Mouse (Mus musculus): Measurements from ENCODE around the gene Fgfr2. TPM values are rescaled to one million over a fixed set of nuclear protein-coding genes. Genes with fewer than 3 reads are reported as not detected.

Fgfr2 gene
- polyA plus RNA-seq, 1 experiment from 2014 or later, result 24.9 TPM

GRCm38 (mm10) chr7:133088411-133088810 lies 34.7 kb downstream of the Fgfr2 start:
- no peaks in the 10 kb centered on the region for H3K9me3 ChIP-seq (replicated peaks; ENCODE audit: control insufficient read depth, low read length)
- H3K27me3 ChIP-seq (ENCODE audit: control insufficient read depth, insufficient read depth, low read length), result no peaks in the 10 kb centered on the region
- no peaks in the 10 kb centered on the region for H3K36me3 ChIP-seq (ENCODE audit: control insufficient read depth, insufficient read depth, low read length)
- H3K27ac ChIP-seq (ENCODE audit: low read depth, low read length), result peak overlapping the region; percentile 46
- WGBS (ENCODE audit: insufficient replicate concordance), result 72% methylated on average over 4 of the region's 4 CpGs
- H3K9ac ChIP-seq (ENCODE audit: low read depth, low read length), result no peak overlapping the region
- peak overlapping the region; percentile 23 for H3K4me2 ChIP-seq
- ATAC-seq (replicated peaks; ENCODE audit: insufficient number of reproducible peaks, low FRiP score, low TSS enrichment), result no peak
- H3K4me1 ChIP-seq (ENCODE audit: control insufficient read depth, insufficient read depth, low read length), result peaks cover 46% of the 10 kb centered on the region
- no peak overlapping the region for H3K4me3 ChIP-seq (ENCODE audit: low read depth, low read length)

- Histone ChIP-seq H3K9ac (ENCODE audit: low read depth, low read length) (no peak overlapping the region), H3K27ac (ENCODE audit: low read depth, low read length) (no peak overlapping the region), H3K4me1 (ENCODE audit: control insufficient read depth, insufficient read depth, low read length) (peaks cover 37% of the 10 kb centered on the region), H3K9me3 (replicated peaks; ENCODE audit: control insufficient read depth, low read length) (no peaks in the 10 kb centered on the region), H3K36me3 (ENCODE audit: control insufficient read depth, insufficient read depth, low read length) (no peaks in the 10 kb centered on the region), H3K4me2 (no peak overlapping the region), H3K27me3 (ENCODE audit: control insufficient read depth, insufficient read depth, low read length) (no peaks in the 10 kb centered on the region), H3K4me3 (ENCODE audit: low read depth, low read length) (no peak overlapping the region)
- ATAC-seq (replicated peaks; ENCODE audit: insufficient number of reproducible peaks, low FRiP score, low TSS enrichment), result no peak
- 78% methylated on average over 3 of the region's 3 CpGs for WGBS (ENCODE audit: insufficient replicate concordance)
Measured at GRCm38 (mm10) chr7:133085408-133085807, 37.7 kb downstream of the Fgfr2 start.

- ATAC-seq (replicated peaks; ENCODE audit: insufficient number of reproducible peaks, low FRiP score, low TSS enrichment), result no peak
- 78% methylated on average over 13 of the region's 13 CpGs for WGBS (ENCODE audit: insufficient replicate concordance)
- H3K9me3 ChIP-seq (replicated peaks; ENCODE audit: control insufficient read depth, low read length), result no peaks in the 10 kb centered on the region
- peaks cover 26% of the 10 kb centered on the region for H3K4me1 ChIP-seq (ENCODE audit: control insufficient read depth, insufficient read depth, low read length)
- H3K36me3 ChIP-seq (ENCODE audit: control insufficient read depth, insufficient read depth, low read length), result no peaks in the 10 kb centered on the region
- H3K4me3 ChIP-seq (ENCODE audit: low read depth, low read length), result no peak overlapping the region
- H3K27ac ChIP-seq (ENCODE audit: low read depth, low read length), result no peak overlapping the region
- no peaks in the 10 kb centered on the region for H3K27me3 ChIP-seq (ENCODE audit: control insufficient read depth, insufficient read depth, low read length)
- H3K9ac ChIP-seq (ENCODE audit: low read depth, low read length), result no peak overlapping the region
- no peak overlapping the region for H3K4me2 ChIP-seq
Measured at GRCm38 (mm10) chr7:133083936-133084614, 39.1 kb downstream of the Fgfr2 start.

GRCm38 (mm10) chr7:133078929-133079328 lies 44.2 kb downstream of the Fgfr2 start:
- no peak overlapping the region for H3K27ac ChIP-seq (ENCODE audit: low read depth, low read length)
- H3K4me2 ChIP-seq, result no peak overlapping the region
- H3K4me1 ChIP-seq (ENCODE audit: control insufficient read depth, insufficient read depth, low read length), result peaks cover 4% of the 10 kb centered on the region; the same call in 1 of the 2 replicates
- no peak overlapping the region for H3K9ac ChIP-seq (ENCODE audit: low read depth, low read length)
- no peak overlapping the region for H3K4me3 ChIP-seq (ENCODE audit: low read depth, low read length)
- no peak for ATAC-seq (replicated peaks; ENCODE audit: insufficient number of reproducible peaks, low FRiP score, low TSS enrichment)
- WGBS (ENCODE audit: insufficient replicate concordance), result 80% methylated on average over 1 of the region's 1 CpGs
- H3K27me3 ChIP-seq (ENCODE audit: control insufficient read depth, insufficient read depth, low read length), result no peaks in the 10 kb centered on the region
- no peaks in the 10 kb centered on the region for H3K9me3 ChIP-seq (replicated peaks; ENCODE audit: control insufficient read depth, low read length)
- H3K36me3 ChIP-seq (ENCODE audit: control insufficient read depth, insufficient read depth, low read length), result no peaks in the 10 kb centered on the region; the same call in 1 of the 2 replicates

GRCm38 (mm10) chr7:133074462-133075133 lies 48.6 kb downstream of the Fgfr2 start:
- H3K4me3 ChIP-seq (ENCODE audit: low read depth, low read length), result no peak overlapping the region
- no peak overlapping the region for H3K27ac ChIP-seq (ENCODE audit: low read depth, low read length)
- H3K4me1 ChIP-seq (ENCODE audit: control insufficient read depth, insufficient read depth, low read length), result peaks cover 5% of the 10 kb centered on the region; the same call in 1 of the 2 replicates
- no peaks in the 10 kb centered on the region; the same call in 1 of the 2 replicates for H3K36me3 ChIP-seq (ENCODE audit: control insufficient read depth, insufficient read depth, low read length)
- H3K9me3 ChIP-seq (replicated peaks; ENCODE audit: control insufficient read depth, low read length), result no peaks in the 10 kb centered on the region
- WGBS (ENCODE audit: insufficient replicate concordance), result 76% methylated on average over 10 of the region's 10 CpGs
- H3K4me2 ChIP-seq, result no peak overlapping the region
- H3K9ac ChIP-seq (ENCODE audit: low read depth, low read length), result no peak overlapping the region
- ATAC-seq (replicated peaks; ENCODE audit: insufficient number of reproducible peaks, low FRiP score, low TSS enrichment), result no peak
- H3K27me3 ChIP-seq (ENCODE audit: control insufficient read depth, insufficient read depth, low read length), result no peaks in the 10 kb centered on the region

GRCm38 (mm10) chr7:133073147-133073651 lies 50.0 kb downstream of the Fgfr2 start:
- H3K4me2 ChIP-seq, result no peak overlapping the region
- H3K27ac ChIP-seq (ENCODE audit: low read depth, low read length), result no peak overlapping the region
- no peaks in the 10 kb centered on the region for H3K27me3 ChIP-seq (ENCODE audit: control insufficient read depth, insufficient read depth, low read length)
- no peak for ATAC-seq (replicated peaks; ENCODE audit: insufficient number of reproducible peaks, low FRiP score, low TSS enrichment)
- no peak overlapping the region for H3K4me3 ChIP-seq (ENCODE audit: low read depth, low read length)
- no peaks in the 10 kb centered on the region; the same call in 1 of the 2 replicates for H3K36me3 ChIP-seq (ENCODE audit: control insufficient read depth, insufficient read depth, low read length)
- WGBS (ENCODE audit: insufficient replicate concordance), result 87% methylated on average over 9 of the region's 9 CpGs
- no peaks in the 10 kb centered on the region for H3K9me3 ChIP-seq (replicated peaks; ENCODE audit: control insufficient read depth, low read length)
- H3K9ac ChIP-seq (ENCODE audit: low read depth, low read length), result no peak overlapping the region
- H3K4me1 ChIP-seq (ENCODE audit: control insufficient read depth, insufficient read depth, low read length), result peaks cover 5% of the 10 kb centered on the region; the same call in 1 of the 2 replicates

GRCm38 (mm10) chr7:133072535-133072934 lies 50.6 kb downstream of the Fgfr2 start:
- H3K4me2 ChIP-seq, result no peak overlapping the region
- no peaks in the 10 kb centered on the region; the same call in 1 of the 2 replicates for H3K36me3 ChIP-seq (ENCODE audit: control insufficient read depth, insufficient read depth, low read length)
- H3K27ac ChIP-seq (ENCODE audit: low read depth, low read length), result no peak overlapping the region
- H3K27me3 ChIP-seq (ENCODE audit: control insufficient read depth, insufficient read depth, low read length), result no peaks in the 10 kb centered on the region
- no peak overlapping the region for H3K4me3 ChIP-seq (ENCODE audit: low read depth, low read length)
- ATAC-seq (replicated peaks; ENCODE audit: insufficient number of reproducible peaks, low FRiP score, low TSS enrichment), result no peak
- no peak overlapping the region for H3K9ac ChIP-seq (ENCODE audit: low read depth, low read length)
- H3K4me1 ChIP-seq (ENCODE audit: control insufficient read depth, insufficient read depth, low read length), result peaks cover 12% of the 10 kb centered on the region
- H3K9me3 ChIP-seq (replicated peaks; ENCODE audit: control insufficient read depth, low read length), result no peaks in the 10 kb centered on the region
- 88% methylated on average over 4 of the region's 4 CpGs for WGBS (ENCODE audit: insufficient replicate concordance)

- Histone ChIP-seq H3K27me3 (ENCODE audit: control insufficient read depth, insufficient read depth, low read length) (no peaks in the 10 kb centered on the region), H3K9me3 (replicated peaks; ENCODE audit: control insufficient read depth, low read length) (no peaks in the 10 kb centered on the region), H3K4me1 (ENCODE audit: control insufficient read depth, insufficient read depth, low read length) (peaks cover 31% of the 10 kb centered on the region), H3K4me3 (ENCODE audit: low read depth, low read length) (no peak overlapping the region), H3K4me2 (no peak overlapping the region), H3K9ac (ENCODE audit: low read depth, low read length) (peak overlapping the region; percentile 28; the same call in 1 of the 2 replicates), H3K36me3 (ENCODE audit: control insufficient read depth, insufficient read depth, low read length) (peaks cover 2% of the 10 kb centered on the region; the same call in 1 of the 2 replicates), H3K27ac (ENCODE audit: low read depth, low read length) (peak overlapping the region; percentile 82)
- 46% methylated on average over 7 of the region's 7 CpGs for WGBS (ENCODE audit: insufficient replicate concordance)
- ATAC-seq (replicated peaks; ENCODE audit: insufficient number of reproducible peaks, low FRiP score, low TSS enrichment), result no peak
Measured at GRCm38 (mm10) chr7:133067321-133067841, 55.8 kb downstream of the Fgfr2 start.

Measured in heart, embryonic 11.5 days (tissue).